Mouse (Mus musculus): ENCODE measurements at regions not wholly inside any gene's neighbourhood (a gene's known extent, or its start where the extent isn't known, plus 50 kb on each side); places are given as distances from the start of the nearest gene placed in this dataset.

DNA sequence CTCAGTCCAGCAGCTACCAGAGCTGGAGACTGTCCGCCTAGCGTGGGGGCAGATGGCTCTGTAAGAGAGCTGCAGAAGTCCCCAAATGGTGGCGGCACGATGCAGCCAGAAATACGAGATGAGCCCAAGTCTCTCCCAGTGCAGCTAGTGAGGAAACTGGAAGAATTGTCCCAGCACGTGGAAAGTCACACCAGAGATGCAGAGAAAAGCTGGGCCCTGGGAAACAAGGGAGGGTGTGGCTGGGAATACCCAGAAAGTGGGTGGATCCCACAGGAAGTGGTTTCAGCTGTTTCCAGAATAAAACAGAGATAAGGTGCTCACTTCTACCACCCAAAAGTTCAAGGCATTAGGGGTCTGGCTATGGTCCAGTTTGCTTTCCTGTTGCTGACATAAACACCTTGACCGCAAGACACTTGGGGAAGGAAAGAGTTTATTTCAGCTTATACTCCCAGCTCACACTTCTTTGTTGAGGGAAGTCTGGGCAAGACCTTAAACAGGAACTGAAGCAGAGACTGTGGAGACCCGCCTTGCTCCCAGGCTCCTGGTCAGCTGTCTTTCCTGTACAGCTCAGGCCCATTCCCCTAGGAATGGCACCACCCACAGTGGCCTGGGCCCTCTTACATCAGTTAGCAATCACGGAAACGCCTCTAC is 184.5 kb upstream of the Jmjd1c start:
- Histone ChIP-seq H3K4me3 (ENCODE audit: low read depth, low read length) (no peak overlapping the region), H3K9me3 (ENCODE audit: control insufficient read depth, low read length) (no peaks in the 10 kb centered on the region), H3K27ac (ENCODE audit: low read depth, low read length) (no peak overlapping the region), H3K27me3 (ENCODE audit: control insufficient read depth, insufficient read depth, low read length) (no peaks in the 10 kb centered on the region), H3K4me2 (ENCODE audit: low read depth) (no peak overlapping the region), H3K36me3 (ENCODE audit: control insufficient read depth, insufficient read depth, low read length) (no peaks in the 10 kb centered on the region), H3K4me1 (ENCODE audit: control insufficient read depth, insufficient read depth, low read length) (peaks cover 15% of the 10 kb centered on the region), H3K9ac (ENCODE audit: low read length) (no peak overlapping the region)
- ATAC-seq (ENCODE audit: insufficient read depth, low FRiP score, low TSS enrichment) = no peak
- 62% methylated on average over 10 of the region's 10 CpGs for WGBS
- DNase-seq (ENCODE audit: low spot score) = no peak

DNA sequence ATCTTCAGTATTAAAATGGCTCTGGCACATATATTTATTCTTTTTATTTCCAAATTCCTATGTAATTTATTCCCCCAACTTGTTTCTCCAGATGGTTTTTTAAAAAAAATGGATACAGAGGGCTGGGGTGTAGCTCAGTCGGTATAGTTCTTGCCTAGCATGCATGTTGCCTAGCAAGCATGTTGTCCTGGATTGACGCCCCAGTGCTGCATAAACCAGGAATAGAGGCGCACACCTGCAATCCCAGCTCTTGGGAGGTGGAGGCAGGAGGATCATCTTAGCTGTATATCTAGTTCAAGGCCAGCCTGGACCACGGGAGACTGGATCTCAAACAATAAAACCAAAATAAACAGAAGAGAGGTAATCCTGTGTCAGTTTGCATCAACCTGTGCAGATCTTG is 183.5 kb upstream of the Jmjd1c start:
- H3K4me1 ChIP-seq (ENCODE audit: control insufficient read depth, insufficient read depth, low read length) = peaks cover 15% of the 10 kb centered on the region
- no peaks in the 10 kb centered on the region for H3K9me3 ChIP-seq (ENCODE audit: control insufficient read depth, low read length)
- H3K4me2 ChIP-seq (ENCODE audit: low read depth) = no peak overlapping the region
- H3K9ac ChIP-seq (ENCODE audit: low read length) = no peak overlapping the region
- no peaks in the 10 kb centered on the region for H3K36me3 ChIP-seq (ENCODE audit: control insufficient read depth, insufficient read depth, low read length)
- DNase-seq (ENCODE audit: low spot score) = no peak
- WGBS = 86% methylated on average over 4 of the region's 4 CpGs
- no peak for ATAC-seq (ENCODE audit: insufficient read depth, low FRiP score, low TSS enrichment)
- no peak overlapping the region for H3K27ac ChIP-seq (ENCODE audit: low read depth, low read length)
- H3K27me3 ChIP-seq (ENCODE audit: control insufficient read depth, insufficient read depth, low read length) = no peaks in the 10 kb centered on the region
- no peak overlapping the region for H3K4me3 ChIP-seq (ENCODE audit: low read depth, low read length)

DNA sequence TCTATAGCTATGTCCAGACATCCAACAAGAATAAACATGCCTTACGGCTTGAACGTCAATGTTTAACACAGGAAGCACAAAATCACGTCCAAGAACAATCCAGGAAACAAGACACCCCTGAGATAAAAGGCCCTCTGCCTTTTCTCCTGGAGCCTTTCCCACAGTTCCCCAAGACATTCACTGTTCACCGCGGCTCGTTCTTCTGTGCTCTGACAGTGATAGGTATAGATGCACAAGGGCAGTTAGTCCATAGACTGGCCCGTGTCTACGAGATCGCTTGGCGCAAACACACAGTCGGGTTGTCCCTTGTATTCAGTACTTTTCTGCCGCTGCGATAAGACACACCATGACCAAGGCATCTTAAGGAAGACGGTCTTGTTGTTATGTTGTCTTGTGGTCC is 182.7 kb upstream of the Jmjd1c start:
- H3K4me1 ChIP-seq (ENCODE audit: control insufficient read depth, insufficient read depth, low read length) = peaks cover 15% of the 10 kb centered on the region
- H3K4me3 ChIP-seq (ENCODE audit: low read depth, low read length) = no peak overlapping the region
- H3K27ac ChIP-seq (ENCODE audit: low read depth, low read length) = no peak overlapping the region
- no peak overlapping the region for H3K9ac ChIP-seq (ENCODE audit: low read length)
- no peaks in the 10 kb centered on the region for H3K27me3 ChIP-seq (ENCODE audit: control insufficient read depth, insufficient read depth, low read length)
- DNase-seq (ENCODE audit: low spot score) (no peak), ATAC-seq (ENCODE audit: insufficient read depth, low FRiP score, low TSS enrichment) (no peak)
- no peaks in the 10 kb centered on the region for H3K9me3 ChIP-seq (ENCODE audit: control insufficient read depth, low read length)
- 72% methylated on average over 14 of the region's 14 CpGs for WGBS
- no peak overlapping the region for H3K4me2 ChIP-seq (ENCODE audit: low read depth)
- no peaks in the 10 kb centered on the region for H3K36me3 ChIP-seq (ENCODE audit: control insufficient read depth, insufficient read depth, low read length)

DNA sequence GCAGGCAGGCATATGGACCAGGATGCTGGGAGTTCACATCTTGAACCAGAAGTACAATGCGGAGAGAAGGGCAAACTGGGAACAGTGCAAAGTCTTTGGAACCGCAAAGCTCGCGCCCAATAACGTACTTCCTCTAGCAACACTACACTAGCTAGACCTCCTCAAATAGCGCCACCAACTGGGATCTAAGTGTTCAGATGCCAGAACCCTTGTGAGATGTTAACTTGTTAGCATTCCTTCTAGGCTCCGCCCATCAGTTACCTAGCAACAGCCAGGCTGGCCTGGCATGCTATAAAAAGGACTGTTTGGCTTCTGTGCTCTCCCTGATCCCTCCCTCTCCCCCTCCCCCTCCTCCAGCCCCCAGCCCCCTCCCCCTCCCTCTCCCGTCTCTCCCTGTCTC is 182.3 kb upstream of the Jmjd1c start:
- Histone ChIP-seq H3K9ac (ENCODE audit: low read length) (no peak overlapping the region), H3K9me3 (ENCODE audit: control insufficient read depth, low read length) (no peaks in the 10 kb centered on the region), H3K4me1 (ENCODE audit: control insufficient read depth, insufficient read depth, low read length) (peaks cover 15% of the 10 kb centered on the region), H3K27ac (ENCODE audit: low read depth, low read length) (no peak overlapping the region), H3K4me2 (ENCODE audit: low read depth) (no peak overlapping the region), H3K4me3 (ENCODE audit: low read depth, low read length) (no peak overlapping the region), H3K27me3 (ENCODE audit: control insufficient read depth, insufficient read depth, low read length) (no peaks in the 10 kb centered on the region), H3K36me3 (ENCODE audit: control insufficient read depth, insufficient read depth, low read length) (no peaks in the 10 kb centered on the region)
- peak; percentile 77 for ATAC-seq (ENCODE audit: insufficient read depth, low FRiP score, low TSS enrichment)
- peak; percentile 76 for DNase-seq (ENCODE audit: low spot score)
- WGBS = 31% methylated on average over 7 of the region's 8 CpGs

DNA sequence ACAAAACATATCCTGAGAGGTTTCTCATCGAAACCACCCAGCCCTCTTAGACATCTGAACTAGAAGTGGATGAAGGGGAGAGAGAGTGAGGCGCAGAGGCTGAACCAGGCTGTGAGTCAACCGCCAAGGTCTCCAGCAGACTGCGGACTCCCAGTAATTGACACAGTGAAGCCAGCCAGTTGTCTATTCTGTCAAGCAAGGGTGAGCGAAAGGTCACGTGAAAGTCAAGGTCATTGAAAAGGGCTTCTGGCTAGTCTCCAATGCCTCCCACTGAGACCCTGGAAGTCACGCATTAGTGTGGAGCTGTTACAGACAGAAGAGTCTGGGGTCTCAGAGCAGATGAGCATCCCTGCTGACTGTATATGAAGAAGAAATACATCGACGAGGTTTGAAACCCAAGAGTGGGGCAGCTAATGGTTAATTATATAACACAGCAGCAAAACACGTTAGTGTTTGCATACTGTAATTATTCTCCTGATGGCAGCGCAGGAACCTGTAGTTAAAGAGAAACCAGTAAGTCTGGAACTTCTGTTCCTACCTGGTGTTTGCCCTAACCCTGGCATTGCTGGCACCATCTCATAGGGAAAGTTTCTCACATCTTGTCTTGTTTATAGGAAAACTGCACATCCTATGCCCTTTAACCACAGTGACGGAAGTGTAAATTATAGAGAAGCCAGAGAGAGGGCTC is 181.5 kb upstream of the Jmjd1c start:
- Histone ChIP-seq H3K4me1 (ENCODE audit: control insufficient read depth, insufficient read depth, low read length) (peaks cover 17% of the 10 kb centered on the region), H3K27ac (ENCODE audit: low read depth, low read length) (peak overlapping the region; percentile 58), H3K9ac (ENCODE audit: low read length) (no peak overlapping the region), H3K36me3 (ENCODE audit: control insufficient read depth, insufficient read depth, low read length) (no peaks in the 10 kb centered on the region), H3K27me3 (ENCODE audit: control insufficient read depth, insufficient read depth, low read length) (no peaks in the 10 kb centered on the region), H3K4me2 (ENCODE audit: low read depth) (peak overlapping the region; percentile 6; the same call in 1 of the 2 replicates), H3K4me3 (ENCODE audit: low read depth, low read length) (no peak overlapping the region), H3K9me3 (ENCODE audit: control insufficient read depth, low read length) (no peaks in the 10 kb centered on the region)
- ATAC-seq (ENCODE audit: insufficient read depth, low FRiP score, low TSS enrichment) (peak; percentile 67), DNase-seq (ENCODE audit: low spot score) (peak; percentile 72)
- WGBS = 29% methylated on average over 12 of the region's 12 CpGs

DNA sequence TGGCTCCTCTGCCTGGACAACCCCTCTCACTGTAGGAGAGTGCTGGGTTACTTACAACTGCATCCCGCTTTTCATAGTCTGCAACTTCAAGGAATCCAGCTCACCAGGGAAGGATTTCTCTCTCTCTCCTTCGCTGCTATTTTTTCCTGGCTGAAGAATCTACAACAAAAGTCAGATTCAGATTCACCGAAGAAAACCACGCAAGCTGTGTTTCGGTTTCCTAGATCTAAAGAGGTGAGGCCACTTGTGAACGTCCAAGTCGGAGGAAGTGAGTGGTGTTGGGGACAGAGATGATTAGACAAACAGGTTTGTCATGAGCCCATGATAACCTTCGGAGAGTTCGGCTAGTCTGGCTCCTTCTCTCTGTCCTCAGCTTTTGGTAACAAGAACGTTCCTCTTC is 180.1 kb upstream of the Jmjd1c start:
- Histone ChIP-seq H3K9me3 (ENCODE audit: control insufficient read depth, low read length) (no peaks in the 10 kb centered on the region), H3K4me1 (ENCODE audit: control insufficient read depth, insufficient read depth, low read length) (peaks cover 19% of the 10 kb centered on the region), H3K4me2 (ENCODE audit: low read depth) (no peak overlapping the region), H3K27me3 (ENCODE audit: control insufficient read depth, insufficient read depth, low read length) (no peaks in the 10 kb centered on the region), H3K9ac (ENCODE audit: low read length) (no peak overlapping the region), H3K4me3 (ENCODE audit: low read depth, low read length) (no peak overlapping the region), H3K36me3 (ENCODE audit: control insufficient read depth, insufficient read depth, low read length) (no peaks in the 10 kb centered on the region), H3K27ac (ENCODE audit: low read depth, low read length) (no peak overlapping the region)
- ATAC-seq (ENCODE audit: insufficient read depth, low FRiP score, low TSS enrichment) (no peak), DNase-seq (ENCODE audit: low spot score) (no peak)
- WGBS = 87% methylated on average over 10 of the region's 10 CpGs

DNA sequence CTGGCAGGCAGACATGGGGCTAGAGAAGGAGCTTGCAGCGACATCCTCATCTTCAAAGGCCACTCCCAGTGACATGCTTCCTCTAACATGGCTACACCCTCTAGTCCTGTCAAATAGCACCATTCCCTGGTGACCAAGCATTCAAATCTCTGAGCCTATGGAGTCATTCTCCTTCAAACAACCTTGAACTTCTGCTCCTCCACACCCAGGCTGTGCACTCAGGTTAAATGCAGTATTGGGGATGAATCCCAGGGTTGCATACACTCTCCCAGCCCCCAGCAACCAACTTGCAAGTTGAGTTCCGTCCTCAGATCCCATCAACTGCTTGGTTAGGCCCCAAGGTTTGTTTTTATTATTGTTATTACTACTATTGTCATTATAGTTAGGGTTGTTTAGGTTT is 178.2 kb upstream of the Jmjd1c start:
- Histone ChIP-seq H3K4me2 (ENCODE audit: low read depth) (no peak overlapping the region), H3K4me3 (ENCODE audit: low read depth, low read length) (no peak overlapping the region), H3K27me3 (ENCODE audit: control insufficient read depth, insufficient read depth, low read length) (no peaks in the 10 kb centered on the region), H3K36me3 (ENCODE audit: control insufficient read depth, insufficient read depth, low read length) (no peaks in the 10 kb centered on the region), H3K9me3 (ENCODE audit: control insufficient read depth, low read length) (no peaks in the 10 kb centered on the region), H3K4me1 (ENCODE audit: control insufficient read depth, insufficient read depth, low read length) (peaks cover 27% of the 10 kb centered on the region), H3K9ac (ENCODE audit: low read length) (no peak overlapping the region), H3K27ac (ENCODE audit: low read depth, low read length) (no peak overlapping the region)
- 85% methylated on average over 2 of the region's 2 CpGs for WGBS
- DNase-seq (ENCODE audit: low spot score) (no peak), ATAC-seq (ENCODE audit: insufficient read depth, low FRiP score, low TSS enrichment) (no peak)

DNA sequence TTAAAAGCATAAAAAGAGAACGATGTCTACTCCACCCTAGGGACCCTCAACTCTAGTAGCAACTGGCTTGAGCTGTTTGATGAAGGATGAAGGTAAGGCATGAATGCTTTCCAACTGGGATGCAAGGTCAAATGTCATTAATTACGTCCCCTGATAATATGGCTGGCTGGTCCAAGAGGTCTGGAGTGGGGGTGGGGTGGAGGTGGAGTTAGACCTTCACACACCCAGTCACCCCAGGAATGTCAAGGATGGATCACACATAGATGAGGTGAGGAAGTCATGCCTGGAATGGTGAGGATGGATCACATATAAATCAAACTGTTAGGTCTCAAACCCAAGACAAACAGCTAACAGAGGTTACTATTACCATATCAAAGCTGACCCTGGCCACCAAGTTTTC is 177.2 kb upstream of the Jmjd1c start:
- H3K4me3 ChIP-seq (ENCODE audit: low read depth, low read length) = no peak overlapping the region
- H3K36me3 ChIP-seq (ENCODE audit: control insufficient read depth, insufficient read depth, low read length) = no peaks in the 10 kb centered on the region
- no peak overlapping the region for H3K9ac ChIP-seq (ENCODE audit: low read length)
- H3K9me3 ChIP-seq (ENCODE audit: control insufficient read depth, low read length) = no peaks in the 10 kb centered on the region
- no peaks in the 10 kb centered on the region for H3K27me3 ChIP-seq (ENCODE audit: control insufficient read depth, insufficient read depth, low read length)
- DNase-seq (ENCODE audit: low spot score) (no peak), ATAC-seq (ENCODE audit: insufficient read depth, low FRiP score, low TSS enrichment) (no peak)
- peaks cover 30% of the 10 kb centered on the region for H3K4me1 ChIP-seq (ENCODE audit: control insufficient read depth, insufficient read depth, low read length)
- 67% methylated on average over 2 of the region's 2 CpGs for WGBS
- no peak overlapping the region for H3K27ac ChIP-seq (ENCODE audit: low read depth, low read length)
- H3K4me2 ChIP-seq (ENCODE audit: low read depth) = no peak overlapping the region
